Mouse (Mus musculus): Measurements from ENCODE around the gene Map1b. TPM values are rescaled to one million over a fixed set of nuclear protein-coding genes. Genes with fewer than 3 reads are reported as not detected.

Gene Map1b
- total and polyA plus RNA-seq, 2 experiments from 2014 or later: 781 to 2,082 TPM

DNA sequence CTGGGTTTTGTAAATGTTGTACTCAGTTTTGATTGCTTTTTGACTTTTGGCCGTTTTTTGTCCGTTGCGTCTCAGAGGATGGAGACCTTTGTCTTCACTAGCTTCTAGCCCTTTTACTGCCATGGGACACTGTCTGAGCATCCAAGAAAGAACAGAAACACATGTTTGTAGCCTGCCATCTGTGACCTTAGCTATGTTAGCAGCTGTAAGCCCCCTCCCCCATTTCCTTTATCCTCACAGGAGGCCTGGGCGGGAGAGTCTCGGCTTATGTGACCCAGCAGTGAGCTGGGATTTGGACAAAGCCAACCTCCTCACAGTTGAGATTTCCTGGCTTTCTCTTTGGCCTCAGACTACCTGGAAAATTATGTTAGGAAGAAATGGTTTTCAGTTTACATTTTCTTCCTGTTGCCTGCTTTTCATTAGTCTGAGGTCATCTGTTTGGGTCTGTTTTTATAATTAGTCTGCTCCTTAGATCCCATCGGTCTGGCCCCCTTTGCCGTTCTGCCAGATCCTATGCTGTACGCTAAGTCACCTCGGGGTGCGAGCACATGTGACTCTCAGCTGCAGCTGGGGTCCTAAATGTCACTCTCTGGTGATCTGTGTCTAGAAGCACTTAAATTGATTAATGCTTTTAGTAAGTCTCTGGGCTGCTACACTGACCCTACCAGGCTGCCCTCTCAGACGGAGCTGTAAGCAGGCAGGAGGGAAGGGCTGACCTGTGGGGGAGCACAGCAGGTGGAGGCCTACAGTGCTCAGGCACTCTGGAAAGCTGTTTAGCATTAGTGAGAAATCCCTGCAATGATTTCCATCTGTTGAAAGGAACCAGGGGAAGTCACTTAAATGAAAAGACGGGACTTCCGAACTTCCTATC, 102.6 kb downstream of the Map1b start:
- Histone ChIP-seq H3K9ac (no peak overlapping the region), H3K4me2 (ENCODE audit: low read depth) (no peak overlapping the region), H3K9me3 (ENCODE audit: low read length) (no peaks in the 10 kb centered on the region), H3K27me3 (ENCODE audit: insufficient read depth, low read length) (no peaks in the 10 kb centered on the region), H3K4me1 (ENCODE audit: insufficient read depth) (no peaks in the 10 kb centered on the region), H3K27ac (ENCODE audit: low read depth, low read length) (no peak overlapping the region), H3K36me3 (ENCODE audit: insufficient read depth) (peaks cover 28% of the 10 kb centered on the region), H3K4me3 (ENCODE audit: low read depth, low read length) (no peak overlapping the region)
- no peak for TF ChIP-seq CTCF (IDR thresholded peaks at IDR 0.05; ENCODE audit: low read depth)
- no peak for DNase-seq
- WGBS: 48% methylated on average over 13 of the region's 13 CpGs
- no peak for ATAC-seq

DNA sequence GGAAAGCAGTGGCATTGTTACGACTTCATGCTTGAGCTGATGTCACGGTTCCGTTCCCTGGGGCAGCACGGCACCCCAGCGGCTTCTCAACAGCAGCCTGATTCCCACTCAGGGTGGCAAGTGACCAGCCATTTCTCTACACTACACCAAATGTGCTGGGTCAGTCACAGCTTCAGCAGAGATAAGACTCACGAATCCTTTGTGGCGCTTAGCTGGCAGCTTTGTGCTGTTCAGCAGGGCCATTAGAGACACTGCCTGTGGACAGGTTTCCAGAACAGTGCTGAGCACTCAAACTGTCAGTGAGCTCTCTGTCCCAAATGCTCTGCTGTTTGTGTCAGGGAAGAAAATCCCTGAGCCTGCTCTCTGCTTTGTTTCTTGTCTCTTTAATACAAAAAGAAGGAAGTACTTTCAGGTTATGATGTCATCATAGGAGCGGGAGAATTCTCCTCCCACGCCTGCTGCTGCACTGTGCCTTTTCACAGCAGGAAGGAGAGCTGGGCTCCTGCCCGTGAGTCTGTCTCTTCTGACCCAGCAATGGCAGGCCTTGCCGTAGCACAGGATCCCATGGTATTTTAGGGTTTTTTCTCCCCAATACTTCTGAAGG, 103.8 kb downstream of the Map1b start:
- H3K4me2 ChIP-seq (ENCODE audit: low read depth): no peak overlapping the region
- H3K27me3 ChIP-seq (ENCODE audit: insufficient read depth, low read length): no peaks in the 10 kb centered on the region
- DNase-seq: no peak
- 47% methylated on average over 11 of the region's 11 CpGs for WGBS
- no peak overlapping the region for H3K4me3 ChIP-seq (ENCODE audit: low read depth, low read length)
- no peak for TF ChIP-seq CTCF (IDR thresholded peaks at IDR 0.05; ENCODE audit: low read depth)
- no peak overlapping the region for H3K9ac ChIP-seq
- peaks cover 28% of the 10 kb centered on the region for H3K36me3 ChIP-seq (ENCODE audit: insufficient read depth)
- no peaks in the 10 kb centered on the region for H3K4me1 ChIP-seq (ENCODE audit: insufficient read depth)
- H3K9me3 ChIP-seq (ENCODE audit: low read length): no peaks in the 10 kb centered on the region
- no peak overlapping the region for H3K27ac ChIP-seq (ENCODE audit: low read depth, low read length)
- ATAC-seq: no peak

DNA sequence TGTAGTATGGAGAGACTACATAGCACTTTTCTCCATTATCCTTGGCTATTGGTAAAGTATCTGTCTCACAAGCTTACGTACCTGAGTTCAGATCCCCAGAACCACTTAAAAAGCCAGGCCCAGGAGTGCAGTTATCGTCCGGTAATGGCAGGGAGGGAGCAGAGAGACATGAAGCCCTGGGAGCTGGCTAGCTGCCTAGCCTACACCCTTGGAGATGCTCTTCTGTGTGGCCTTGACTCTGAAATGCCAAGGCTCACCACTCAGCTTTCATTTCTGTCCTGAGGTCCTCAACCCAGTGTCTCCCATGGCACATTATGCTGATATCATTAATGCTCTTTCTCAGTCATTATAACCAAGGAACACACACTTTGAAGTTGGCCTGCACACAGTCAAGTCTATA, 104.6 kb downstream of the Map1b start:
- 96% methylated on average over 3 of the region's 3 CpGs for WGBS
- no peak for ATAC-seq
- no peak for DNase-seq

DNA sequence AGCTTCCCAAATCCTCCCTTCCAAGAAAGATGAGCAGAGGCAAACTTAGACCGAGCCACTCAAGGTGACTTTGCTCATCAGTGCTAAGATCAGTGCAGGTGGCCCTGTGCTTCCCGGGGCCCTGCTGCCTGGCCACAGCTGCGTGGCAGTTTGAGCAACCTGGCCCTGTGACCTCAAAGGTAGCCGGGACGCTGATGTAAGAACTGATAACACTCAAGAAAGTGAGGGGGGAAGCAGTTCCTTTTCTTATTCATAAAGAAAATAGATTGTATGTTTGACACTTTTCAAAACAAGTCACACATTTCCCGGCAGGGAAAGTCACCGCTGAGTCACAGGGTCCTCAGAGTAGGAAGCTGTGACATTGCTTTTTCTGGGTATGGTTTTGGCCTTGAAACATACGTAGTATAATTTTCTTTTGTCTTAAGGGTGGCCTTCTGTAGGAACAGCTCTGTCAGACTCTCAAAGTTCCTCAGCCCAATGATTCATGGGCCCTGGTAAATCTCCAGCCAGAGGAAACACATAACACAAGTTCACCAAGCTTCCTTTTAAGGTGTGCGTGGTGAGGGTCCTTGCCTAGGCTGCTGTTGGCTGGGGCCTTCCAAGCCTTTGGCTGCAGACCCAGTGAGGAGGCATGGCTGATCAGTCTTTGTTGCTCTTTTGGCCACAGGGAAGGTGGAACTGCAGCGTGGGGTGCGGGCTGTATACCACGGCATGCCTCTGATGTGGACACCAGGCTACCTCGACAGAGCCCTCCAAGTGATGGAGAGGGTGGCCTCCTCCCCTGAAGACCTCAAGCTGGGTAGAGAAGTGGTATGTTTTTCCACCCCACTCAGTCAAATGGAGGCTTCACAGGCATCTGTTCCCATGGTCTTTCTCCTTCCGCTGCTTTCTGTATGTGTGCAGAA, 105.5 kb downstream of the Map1b start:
- no peak for DNase-seq
- H3K27ac ChIP-seq (ENCODE audit: low read depth, low read length): no peak overlapping the region

More for the DNA sequence above, 104.6 kb downstream of the Map1b start:
- no peak overlapping the region for H3K4me3 ChIP-seq (ENCODE audit: low read depth, low read length)
- H3K9me3 ChIP-seq (ENCODE audit: low read length): no peaks in the 10 kb centered on the region
- TF ChIP-seq CTCF (IDR thresholded peaks at IDR 0.05; ENCODE audit: low read depth): no peak
- no peaks in the 10 kb centered on the region for H3K4me1 ChIP-seq (ENCODE audit: insufficient read depth)
- H3K9ac ChIP-seq: no peak overlapping the region
- no peak overlapping the region for H3K4me2 ChIP-seq (ENCODE audit: low read depth)
- peaks cover 28% of the 10 kb centered on the region for H3K36me3 ChIP-seq (ENCODE audit: insufficient read depth)
- no peak overlapping the region for H3K27ac ChIP-seq (ENCODE audit: low read depth, low read length)
- no peaks in the 10 kb centered on the region for H3K27me3 ChIP-seq (ENCODE audit: insufficient read depth, low read length)

DNA sequence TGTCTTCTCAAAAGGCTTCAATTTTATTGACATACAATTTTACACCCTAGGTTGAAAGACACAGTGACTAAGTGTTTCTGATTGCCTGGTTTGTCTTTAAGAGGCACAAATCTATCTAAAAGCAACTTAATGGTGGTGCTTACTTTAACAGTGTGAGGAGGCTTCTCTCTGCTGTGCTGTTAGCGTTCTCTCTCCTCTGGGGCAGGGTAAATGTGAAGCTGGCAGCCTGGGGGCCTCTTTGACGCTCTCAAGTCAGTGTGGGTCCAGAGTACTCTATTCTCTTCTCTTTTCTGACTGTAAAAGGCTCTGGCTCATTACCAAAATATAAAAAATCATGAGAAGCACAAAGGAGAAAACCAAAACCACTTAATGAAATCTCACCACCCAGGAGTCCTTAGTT, 107.1 kb downstream of the Map1b start:
- 24% methylated on average over 2 of the region's 2 CpGs for WGBS
- H3K9me3 ChIP-seq (ENCODE audit: low read length): no peaks in the 10 kb centered on the region
- H3K36me3 ChIP-seq (ENCODE audit: insufficient read depth): peaks cover 28% of the 10 kb centered on the region
- ATAC-seq (peak; percentile 68; the same call in 1 of the 2 replicates), DNase-seq (no peak)
- H3K27me3 ChIP-seq (ENCODE audit: insufficient read depth, low read length): no peaks in the 10 kb centered on the region
- H3K4me2 ChIP-seq (ENCODE audit: low read depth): no peak overlapping the region
- H3K9ac ChIP-seq: no peak overlapping the region
- no peak overlapping the region for H3K4me3 ChIP-seq (ENCODE audit: low read depth, low read length)
- no peak overlapping the region for H3K27ac ChIP-seq (ENCODE audit: low read depth, low read length)
- no peak for TF ChIP-seq CTCF (IDR thresholded peaks at IDR 0.05; ENCODE audit: low read depth)
- H3K4me1 ChIP-seq (ENCODE audit: insufficient read depth): no peaks in the 10 kb centered on the region

More for the DNA sequence above, 105.5 kb downstream of the Map1b start:
- Histone ChIP-seq H3K9me3 (ENCODE audit: low read length) (no peaks in the 10 kb centered on the region), H3K27me3 (ENCODE audit: insufficient read depth, low read length) (no peaks in the 10 kb centered on the region), H3K36me3 (ENCODE audit: insufficient read depth) (peaks cover 28% of the 10 kb centered on the region), H3K4me3 (ENCODE audit: low read depth, low read length) (no peak overlapping the region), H3K9ac (no peak overlapping the region), H3K4me2 (ENCODE audit: low read depth) (no peak overlapping the region), H3K4me1 (ENCODE audit: insufficient read depth) (no peaks in the 10 kb centered on the region)
- 90% methylated on average over 14 of the region's 14 CpGs for WGBS
- TF ChIP-seq CTCF (IDR thresholded peaks at IDR 0.05; ENCODE audit: low read depth): no peak
- no peak for ATAC-seq

GRCm38 (mm10) chr13:99399373-99399772, 117.0 kb downstream of the Map1b start:
- H3K27me3 ChIP-seq (ENCODE audit: insufficient read depth, low read length): no peaks in the 10 kb centered on the region

More at GRCm38 (mm10) chr13:99399373-99399772, 117.0 kb downstream of the Map1b start:
- TF ChIP-seq CTCF (IDR thresholded peaks at IDR 0.05; ENCODE audit: low read depth): no peak
- DNase-seq: no peak
- Histone ChIP-seq H3K9ac (no peak overlapping the region), H3K4me1 (ENCODE audit: insufficient read depth) (peaks cover 5% of the 10 kb centered on the region; the same call in 1 of the 2 replicates), H3K4me2 (ENCODE audit: low read depth) (no peak overlapping the region), H3K4me3 (ENCODE audit: low read depth, low read length) (no peak overlapping the region), H3K27ac (ENCODE audit: low read depth, low read length) (no peak overlapping the region), H3K9me3 (ENCODE audit: low read length) (no peaks in the 10 kb centered on the region), H3K36me3 (ENCODE audit: insufficient read depth) (no peaks in the 10 kb centered on the region)
- ATAC-seq: no peak
- 70% methylated on average over 4 of the region's 4 CpGs for WGBS

All from forebrain, postnatal 0 days (tissue).